Mouse (Mus musculus): ENCODE data around the gene 5730522E02Rik.

5730522E02Rik gene

GRCm38 (mm10) chr11:25838451-25838850 lies 372.1 kb downstream of the 5730522E02Rik start:
- in situ Hi-C loops (cut with MboI, MseI) = no loop called here

- in situ Hi-C loops (cut with MboI, MseI) = no loop called here
Observed at GRCm38 (mm10) chr11:25819789-25820188, 390.8 kb downstream of the 5730522E02Rik start.

GRCm38 (mm10) chr11:25813446-25813845 lies 397.1 kb downstream of the 5730522E02Rik start:
- in situ Hi-C loops (cut with MboI, MseI) = no loop called here

- in situ Hi-C loops (cut with MboI, MseI) = no loop called here
Observed at GRCm38 (mm10) chr11:25787691-25788090, 422.9 kb downstream of the 5730522E02Rik start.

- in situ Hi-C loops (cut with MboI, MseI) = no loop called here
Observed at GRCm38 (mm10) chr11:25772231-25772630, 438.3 kb downstream of the 5730522E02Rik start.

- in situ Hi-C loops (cut with MboI, MseI) = no loop called here
Observed at GRCm38 (mm10) chr11:25770991-25771568, 439.5 kb downstream of the 5730522E02Rik start.

GRCm38 (mm10) chr11:25767584-25768333 lies 442.8 kb downstream of the 5730522E02Rik start:
- in situ Hi-C loops (cut with MboI, MseI) = loop anchor here (10.0 kb wide), 1 partner anchor 453 kb away; no protein-coding TSS in a partner anchor

GRCm38 (mm10) chr11:25753156-25753899 lies 457.2 kb downstream of the 5730522E02Rik start:
- in situ Hi-C loops (cut with MboI, MseI) = no loop called here

GRCm38 (mm10) chr11:25752418-25752817 lies 458.1 kb downstream of the 5730522E02Rik start:
- in situ Hi-C loops (cut with MboI, MseI) = no loop called here

- in situ Hi-C loops (cut with MboI, MseI) = no loop called here
Observed at GRCm38 (mm10) chr11:25747098-25747862, 463.3 kb downstream of the 5730522E02Rik start.

GRCm38 (mm10) chr11:25743664-25744063 lies 466.9 kb downstream of the 5730522E02Rik start:
- in situ Hi-C loops (cut with MboI, MseI) = no loop called here

GRCm38 (mm10) chr11:25737255-25737654 lies 473.3 kb downstream of the 5730522E02Rik start:
- in situ Hi-C loops (cut with MboI, MseI) = no loop called here

GRCm38 (mm10) chr11:25729476-25729875 lies 481.1 kb downstream of the 5730522E02Rik start:
- in situ Hi-C loops (cut with MboI, MseI) = loop anchor here (10.0 kb wide), 1 partner anchor 1235 kb away; no protein-coding TSS in a partner anchor

GRCm38 (mm10) chr11:25715447-25716321 lies 494.9 kb downstream of the 5730522E02Rik start:
- in situ Hi-C loops (cut with MboI, MseI) = no loop called here

GRCm38 (mm10) chr11:25710559-25710958 lies 500.0 kb downstream of the 5730522E02Rik start:
- in situ Hi-C loops (cut with MboI, MseI) = no loop called here

GRCm38 (mm10) chr11:25709892-25710291 lies 500.7 kb downstream of the 5730522E02Rik start:
- in situ Hi-C loops (cut with MboI, MseI) = no loop called here

- in situ Hi-C loops (cut with MboI, MseI) = no loop called here
Observed at GRCm38 (mm10) chr11:25704332-25705168, 506.0 kb downstream of the 5730522E02Rik start.

GRCm38 (mm10) chr11:25702791-25703190 lies 507.8 kb downstream of the 5730522E02Rik start:
- in situ Hi-C loops (cut with MboI, MseI) = no loop called here

- in situ Hi-C loops (cut with MboI, MseI) = loop anchor here (10.0 kb wide), 1 partner anchor 363 kb away; no protein-coding TSS in a partner anchor
Observed at GRCm38 (mm10) chr11:25697508-25698193, 512.9 kb downstream of the 5730522E02Rik start.
